Mouse (Mus musculus): ENCODE data around the gene Prrt2. TPM values are rescaled to one million over a fixed set of nuclear protein-coding genes. Genes with fewer than 3 reads are reported as not detected.

Gene Prrt2
- 128 and 150 TPM in 2 replicates for polyA plus RNA-seq (2015; fragmentation: Nextera tagmentation; extraction: Ambion mirVana)

DNA sequence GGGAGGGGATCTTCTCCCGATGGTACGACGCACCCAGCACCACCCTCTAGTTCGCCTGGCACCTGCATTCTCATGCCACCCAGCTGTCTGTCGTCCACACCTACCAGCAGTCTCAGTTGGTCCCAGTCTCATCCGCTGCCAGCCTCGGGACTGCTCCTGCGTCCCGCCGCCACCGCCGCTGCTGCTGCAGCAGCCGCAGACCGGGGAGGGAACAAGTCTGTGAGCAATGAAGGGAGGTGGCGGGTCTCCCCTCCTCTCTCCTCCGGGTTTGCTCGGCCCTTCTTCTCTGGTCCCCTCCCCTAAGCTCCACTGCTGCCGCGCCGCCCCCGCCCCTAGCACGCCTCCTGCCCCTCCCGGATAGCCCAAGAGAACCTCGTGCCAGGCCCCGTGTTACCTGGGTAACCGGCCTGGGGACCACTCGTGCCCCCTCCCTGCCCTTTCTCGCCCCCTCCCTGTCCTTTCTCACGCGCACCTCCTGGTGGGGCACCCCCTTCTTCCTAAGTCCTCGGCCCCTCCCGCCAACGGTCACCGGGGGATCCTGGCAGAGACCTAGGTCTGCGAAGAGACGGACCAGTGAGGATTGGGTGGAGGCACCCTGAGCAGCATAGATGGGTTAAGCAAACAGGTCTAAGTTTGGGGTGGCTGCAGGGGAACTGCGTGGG, at the start of gene Prrt2, which contains the start of gene Gm42742:
TSS of gene Prrt2 (minus strand) at position 311 of the 662 bp plus-strand sequence.
TSS of gene Gm42742 (minus strand) at position 197 of the 662 bp plus-strand sequence.

DNA sequence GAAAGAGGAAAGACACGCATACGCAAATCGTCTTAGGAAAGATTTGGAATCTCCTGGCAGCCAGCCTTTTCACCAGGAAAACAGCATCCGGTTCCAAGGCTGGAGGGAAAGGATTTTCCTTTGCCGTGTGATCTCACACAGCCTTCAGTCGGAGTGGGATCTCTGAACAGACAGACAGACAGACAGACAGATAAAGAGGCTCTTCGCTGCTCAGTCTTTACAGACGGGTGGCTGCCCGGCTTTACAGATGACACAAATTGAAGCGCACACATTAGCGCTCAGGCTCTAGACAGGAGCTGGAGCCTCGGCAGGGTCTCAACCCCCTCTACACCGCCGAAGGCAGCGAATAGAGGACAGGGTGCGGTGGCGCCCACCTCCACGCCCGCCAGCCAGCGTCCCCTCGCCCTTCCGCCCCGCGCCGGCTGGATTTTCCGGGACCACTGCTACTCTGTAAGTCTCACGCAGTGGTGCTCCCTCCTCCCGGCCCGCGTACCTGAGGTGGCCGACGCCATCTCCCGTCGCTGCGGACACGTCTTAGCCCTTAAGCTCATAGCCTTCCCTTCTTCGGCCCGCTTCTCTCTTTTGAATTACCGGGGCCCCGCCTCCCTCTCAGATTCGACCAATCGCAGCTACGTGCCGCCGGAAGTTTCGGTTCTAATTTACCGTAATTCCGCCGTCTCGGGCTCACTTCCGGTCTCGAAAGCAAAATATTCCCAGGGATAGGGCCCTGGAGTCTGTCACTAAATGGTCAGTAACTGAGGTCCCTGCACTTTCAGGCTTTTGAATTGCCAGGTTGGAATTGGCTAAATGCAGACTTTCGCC, 21.1 kb upstream of the Prrt2 start, which contains the start of gene Kif22:
TSS of gene Kif22 (minus strand) at position 621 of the 822 bp plus-strand sequence.

DNA sequence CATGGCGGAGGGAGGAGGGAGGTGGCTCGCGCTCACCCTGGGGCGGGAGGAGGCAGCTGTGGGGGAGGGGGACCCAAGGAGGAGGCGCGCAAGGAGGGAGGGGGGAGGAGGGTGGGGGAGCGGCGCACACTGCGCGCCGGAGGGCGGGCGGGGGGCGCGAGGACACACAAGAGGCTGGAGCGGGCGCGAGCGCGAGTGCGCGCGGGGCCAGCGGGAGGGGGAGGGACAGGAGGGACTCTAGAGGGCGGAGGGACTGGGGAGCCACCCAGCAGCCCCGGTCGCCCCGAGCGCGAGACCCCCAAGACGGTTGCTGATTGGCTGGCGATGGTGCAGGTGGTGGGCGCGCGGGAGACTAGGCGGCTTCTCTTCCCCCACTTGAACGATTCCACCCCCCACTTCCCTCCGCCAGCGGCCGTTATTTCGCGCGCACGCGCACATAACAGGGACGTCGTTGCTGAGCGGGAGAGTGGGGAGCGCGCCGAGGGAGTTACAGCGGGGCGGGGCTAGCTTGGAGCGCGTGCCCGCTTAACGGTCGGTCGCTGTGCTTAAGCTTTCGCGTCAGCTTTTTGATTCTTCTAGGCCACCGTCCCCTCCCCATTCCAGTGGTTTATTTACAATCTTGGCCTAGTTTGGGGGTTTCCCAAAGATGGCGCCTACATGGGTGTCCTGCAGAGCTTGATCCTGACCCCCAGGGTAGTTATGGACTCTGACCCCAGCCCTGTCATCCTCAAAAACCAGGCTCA, 6.1 kb upstream of the Prrt2 start, which contains the start of gene Maz:
TSS of gene Maz (minus strand) at position 54 of the 743 bp plus-strand sequence.

GRCm38 (mm10) chr7:127016971-127017949, 3.8 kb downstream of the Prrt2 start, which contains the start of gene Pagr1a:
Pagr1a (minus strand) TSS chr7:127017352.

DNA sequence TGATC, 4.7 kb downstream of the Prrt2 start, which contains the start of gene Pagr1b:
TSS of gene Pagr1b (minus strand) at position 4 of the 5 bp plus-strand sequence.

DNA sequence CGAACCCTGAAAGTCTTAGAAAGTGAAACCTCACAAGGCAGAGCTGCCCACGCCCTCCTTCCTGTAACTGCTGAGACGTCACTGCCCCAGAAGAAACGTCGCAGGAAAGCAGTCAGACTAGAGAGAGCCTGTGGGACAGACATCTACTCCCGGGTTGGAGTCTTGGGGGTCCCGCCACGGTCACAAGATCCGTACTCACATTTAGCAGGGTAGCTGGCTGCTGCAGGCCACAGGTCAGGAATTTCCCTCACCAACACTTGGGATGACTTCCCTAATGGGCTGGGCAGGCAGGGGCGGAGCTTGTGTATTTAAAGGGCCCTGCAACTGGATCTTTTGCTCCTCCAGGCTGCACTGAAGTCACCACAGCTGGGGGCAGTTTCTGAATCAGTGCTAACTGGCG, 6.7 kb downstream of the Prrt2 start, which contains the start of gene Mvp:
TSS of gene Mvp (minus strand) at position 302 of the 400 bp plus-strand sequence.

GRCm38 (mm10) chr7:126975950-126976866, 44.8 kb downstream of the Prrt2 start, which contains the start of gene Cdiptos:
Cdiptos (minus strand) TSS chr7:126976098.

DNA sequence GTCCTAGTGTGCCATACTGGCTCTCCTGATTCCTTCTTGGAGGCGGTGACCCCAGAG, 45.3 kb downstream of the Prrt2 start, which contains the start of gene Cdipt:
TSS of gene Cdipt (plus strand) at position 22 of the 57 bp plus-strand sequence.

Small RNA genes within 50 kb of the gene (microRNA-seq; reads per million reads assigned to microRNA genes)
- not detected for gene Gm44343

Other genes with a start within 250 kb of the Prrt2 start
- gene Ypel3, start 244.3 kb downstream of the Prrt2 start, polyA plus RNA-seq (2015; fragmentation: Nextera tagmentation; extraction: Ambion mirVana): 255 and 259 TPM in 2 replicates
- gene Tbx6, start 239.7 kb downstream of the Prrt2 start, polyA plus RNA-seq (2015; fragmentation: Nextera tagmentation; extraction: Ambion mirVana): 0.31 and 0.47 TPM in 2 replicates
- gene Ppp4c, start 228.7 kb downstream of the Prrt2 start, polyA plus RNA-seq (2015; fragmentation: Nextera tagmentation; extraction: Ambion mirVana): 129 and 149 TPM in 2 replicates
- gene Fam57b, start 223.5 kb downstream of the Prrt2 start, polyA plus RNA-seq (2015; fragmentation: Nextera tagmentation; extraction: Ambion mirVana): 43.9 and 56.4 TPM in 2 replicates
- 0.65 TPM in 1 of 2 replicates, not detected in the other for gene 4930451I11Rik, start 189.6 kb downstream of the Prrt2 start, polyA plus RNA-seq (2015; fragmentation: Nextera tagmentation; extraction: Ambion mirVana)
- gene Doc2a, start 173.8 kb downstream of the Prrt2 start, polyA plus RNA-seq (2015; fragmentation: Nextera tagmentation; extraction: Ambion mirVana): 60.9 and 64.7 TPM in 2 replicates
- gene Hirip3, start 159.2 kb downstream of the Prrt2 start, polyA plus RNA-seq (2015; fragmentation: Nextera tagmentation; extraction: Ambion mirVana): 17.0 and 23.3 TPM in 2 replicates
- 78.5 and 82.2 TPM in 2 replicates for gene Ino80e, start 158.8 kb downstream of the Prrt2 start, polyA plus RNA-seq (2015; fragmentation: Nextera tagmentation; extraction: Ambion mirVana)
- gene Taok2, start 136.5 kb downstream of the Prrt2 start, polyA plus RNA-seq (2015; fragmentation: Nextera tagmentation; extraction: Ambion mirVana): 39.4 and 47.0 TPM in 2 replicates
- 40.7 and 41.1 TPM in 2 replicates for gene Tmem219, start 98.3 kb downstream of the Prrt2 start, polyA plus RNA-seq (2015; fragmentation: Nextera tagmentation; extraction: Ambion mirVana)
- 129 and 134 TPM in 2 replicates for gene Kctd13, start 92.3 kb downstream of the Prrt2 start, polyA plus RNA-seq (2015; fragmentation: Nextera tagmentation; extraction: Ambion mirVana)
- gene Asphd1, start 71.6 kb downstream of the Prrt2 start, polyA plus RNA-seq (2015; fragmentation: Nextera tagmentation; extraction: Ambion mirVana): 13.0 and 20.5 TPM in 2 replicates
- 80.0 and 106 TPM in 2 replicates for gene Sez6l2, start 70.6 kb downstream of the Prrt2 start, polyA plus RNA-seq (2015; fragmentation: Nextera tagmentation; extraction: Ambion mirVana)
- gene Cdipt, start 45.3 kb downstream of the Prrt2 start, polyA plus RNA-seq (2015; fragmentation: Nextera tagmentation; extraction: Ambion mirVana): 137 and 157 TPM in 2 replicates
- 0.50 and 1.1 TPM in 2 replicates for gene Cdiptos, start 45.1 kb downstream of the Prrt2 start, polyA plus RNA-seq (2015; fragmentation: Nextera tagmentation; extraction: Ambion mirVana)
- 4.9 and 5.9 TPM in 2 replicates for gene Mvp, start 6.6 kb downstream of the Prrt2 start, polyA plus RNA-seq (2015; fragmentation: Nextera tagmentation; extraction: Ambion mirVana)
- 0.70 TPM in 1 of 2 replicates, not detected in the other for gene Pagr1b, start 4.7 kb downstream of the Prrt2 start, polyA plus RNA-seq (2015; fragmentation: Nextera tagmentation; extraction: Ambion mirVana)
- 23.1 and 63.2 TPM in 2 replicates for gene Pagr1a, start 3.9 kb downstream of the Prrt2 start, polyA plus RNA-seq (2015; fragmentation: Nextera tagmentation; extraction: Ambion mirVana)
- 36.5 and 56.8 TPM in 2 replicates for gene Gm42742, start 114 bp downstream of the Prrt2 start, polyA plus RNA-seq (2015; fragmentation: Nextera tagmentation; extraction: Ambion mirVana)
- gene Maz, start 5.8 kb upstream of the Prrt2 start, polyA plus RNA-seq (2015; fragmentation: Nextera tagmentation; extraction: Ambion mirVana): 88.1 and 104 TPM in 2 replicates
- gene Kif22, start 21.3 kb upstream of the Prrt2 start, polyA plus RNA-seq (2015; fragmentation: Nextera tagmentation; extraction: Ambion mirVana): 13.7 and 20.7 TPM in 2 replicates
- not detected in 2 replicates for gene Zg16, start 66.1 kb upstream of the Prrt2 start, polyA plus RNA-seq (2015; fragmentation: Nextera tagmentation; extraction: Ambion mirVana)
- 1.6 and 2.1 TPM in 2 replicates for gene AI467606, start 70.1 kb upstream of the Prrt2 start, polyA plus RNA-seq (2015; fragmentation: Nextera tagmentation; extraction: Ambion mirVana)
- gene Qprt, start 101.0 kb upstream of the Prrt2 start, polyA plus RNA-seq (2015; fragmentation: Nextera tagmentation; extraction: Ambion mirVana): 1.3 and 1.4 TPM in 2 replicates
- gene Spn, start 116.6 kb upstream of the Prrt2 start, polyA plus RNA-seq (2015; fragmentation: Nextera tagmentation; extraction: Ambion mirVana): not detected in 2 replicates
- 45.4 and 48.6 TPM in 2 replicates for gene Cd2bp2, start 174.8 kb upstream of the Prrt2 start, polyA plus RNA-seq (2015; fragmentation: Nextera tagmentation; extraction: Ambion mirVana)
- 37.0 and 44.0 TPM in 2 replicates for gene Tbc1d10b, start 187.3 kb upstream of the Prrt2 start, polyA plus RNA-seq (2015; fragmentation: Nextera tagmentation; extraction: Ambion mirVana)
- gene Mylpf, start 187.7 kb upstream of the Prrt2 start, polyA plus RNA-seq (2015; fragmentation: Nextera tagmentation; extraction: Ambion mirVana): 8.3 and 11.1 TPM in 2 replicates
- gene Zfp553, start 211.8 kb upstream of the Prrt2 start, polyA plus RNA-seq (2015; fragmentation: Nextera tagmentation; extraction: Ambion mirVana): 28.1 and 31.9 TPM in 2 replicates
- 9.6 and 10.1 TPM in 2 replicates for gene Sept1, start 211.9 kb upstream of the Prrt2 start, polyA plus RNA-seq (2015; fragmentation: Nextera tagmentation; extraction: Ambion mirVana)
- gene Zfp771, start 223.1 kb upstream of the Prrt2 start, polyA plus RNA-seq (2015; fragmentation: Nextera tagmentation; extraction: Ambion mirVana): 95.4 and 103 TPM in 2 replicates
- gene Dctpp1, start 239.5 kb upstream of the Prrt2 start, polyA plus RNA-seq (2015; fragmentation: Nextera tagmentation; extraction: Ambion mirVana): 95.6 and 108 TPM in 2 replicates

Measured in neural tube, postnatal 0 days (tissue).